Mouse (Mus musculus): ENCODE results near the gene Slc3a1.

GRCm38 (mm10) chr17:85034068-85034467 is 5.9 kb downstream of the Slc3a1 start:
- TF ChIP-seq TAL1 (IDR thresholded peaks at IDR 0.05; ENCODE audit: low read length) (no peak), GATA1 (IDR thresholded peaks at IDR 0.05; ENCODE audit: low read length) (no peak)
